Comparison of ENCODE assay signal across 16 mouse cellular contexts in genomic region chr1:167690138-167690710, GRCm38 (mm10). TPM values are rescaled to one million over a fixed set of nuclear protein-coding genes. Genes with fewer than 3 reads are reported as not detected.
A peak's percentile ranks its signal among the peaks of the same experiment; 100 is the strongest.
DNase-seq lines count a peak whose midpoint lies in the region; ATAC-seq and TF ChIP-seq lines count a peak whose summit lies in the region.
"Had no signal": no experiment of that assay in that cellular context is flagged by ENCODE, and none has a peak within 500 bp of the region (broad histone marks: within the 10 kb centered on the region; RNA-seq: fewer than 3 reads in every experiment).

No protein-coding gene starts in this region.

- WGBS in forebrain, embryonic 10.5 days, result under 1% methylated on average over 17 of the region's 17 CpGs
- 1% methylated on average over 17 of the region's 17 CpGs for WGBS in forebrain, embryonic 16.5 days
- WGBS in hindbrain, embryonic 11.5 days, result 1% methylated on average over 17 of the region's 17 CpGs
- WGBS in midbrain, embryonic 12.5 days, result under 1% methylated on average over 17 of the region's 17 CpGs

- no peak for ATAC-seq in forebrain, embryonic 16.5 days
- ATAC-seq in hindbrain, embryonic 11.5 days (ENCODE audit: low FRiP score), result no peak
- ATAC-seq in midbrain, embryonic 12.5 days (ENCODE audit: low FRiP score, low read depth), result no peak

- peak overlapping the region; percentile 79; the same call in 1 of the 2 replicates for H3K27ac ChIP-seq in forebrain, embryonic 10.5 days
- no peak overlapping the region for H3K27ac ChIP-seq in forebrain, embryonic 16.5 days (ENCODE audit: low read length)
- H3K27ac ChIP-seq in hindbrain, embryonic 11.5 days (ENCODE audit: low read depth, low read length), result no peak overlapping the region
- 0 out of 2 replicates have a peak overlapping the region, but pooled peaks have one; percentile 70 for H3K27ac ChIP-seq in midbrain, embryonic 12.5 days (replicated peaks)
- H3K27ac ChIP-seq in left cerebral cortex, adult 2 months, result no peak overlapping the region
- H3K27ac ChIP-seq: heart, embryonic 13.5 days; liver, embryonic 14.5 days had no signal

- no peak for TF ChIP-seq CTCF in left cerebral cortex, adult 2 months (IDR thresholded peaks at IDR 0.05)

- DNase-seq in forebrain, embryonic 10.5 days (ENCODE audit: extremely low spot score, low spot score), result peak; percentile 63
- DNase-seq in embryo, embryonic 11 days, result peak; percentile 53
- peak; percentile 62 for DNase-seq in hindbrain, embryonic 11.5 days (ENCODE audit: low spot score)
- no peak for DNase-seq in layer of hippocampus, adult 11-12 months (ENCODE audit: low spot score)
- DNase-seq in testis, postnatal 10 days (ENCODE audit: low spot score), result no peak
- no peak for DNase-seq in left cerebral cortex, adult 2 months (ENCODE audit: extremely low spot score in 1 of 2, low spot score in 2 of 2)
- DNase-seq: adrenal gland, postnatal 14 days; gastrocnemius, postnatal 25 days; kidney, postnatal 14 days; lung, postnatal 4 days had no signal

- peaks cover 43% of the 10 kb centered on the region for H3K4me1 ChIP-seq in forebrain, embryonic 10.5 days
- H3K4me1 ChIP-seq in forebrain, embryonic 16.5 days (replicated peaks; ENCODE audit: control insufficient read depth, insufficient read depth, low read length), result peaks cover 19% of the 10 kb centered on the region
- peaks cover 8% of the 10 kb centered on the region for H3K4me1 ChIP-seq in hindbrain, embryonic 11.5 days (replicated peaks; ENCODE audit: control insufficient read depth, insufficient read depth, low read length)
- H3K4me1 ChIP-seq in midbrain, embryonic 12.5 days, result peaks cover 26% of the 10 kb centered on the region

- H3K9me3 ChIP-seq in forebrain, embryonic 10.5 days, result no peaks in the 10 kb centered on the region
- no peaks in the 10 kb centered on the region for H3K9me3 ChIP-seq in forebrain, embryonic 16.5 days (ENCODE audit: control insufficient read depth, low read length)
- H3K9me3 ChIP-seq in hindbrain, embryonic 11.5 days (ENCODE audit: control insufficient read depth, low read length), result no peaks in the 10 kb centered on the region
- no peaks in the 10 kb centered on the region for H3K9me3 ChIP-seq in midbrain, embryonic 12.5 days
- H3K9me3 ChIP-seq: heart, embryonic 13.5 days had no signal

- no peak overlapping the region for H3K9ac ChIP-seq in forebrain, embryonic 16.5 days (replicated peaks; ENCODE audit: low read depth, low read length)
- no peak overlapping the region for H3K9ac ChIP-seq in hindbrain, embryonic 11.5 days (ENCODE audit: low read depth, low read length)
- 0 out of 2 replicates have a peak overlapping the region, but pooled peaks have one; percentile 34 for H3K9ac ChIP-seq in midbrain, embryonic 12.5 days (replicated peaks)
- H3K9ac ChIP-seq: heart, embryonic 13.5 days; liver, embryonic 14.5 days had no signal

- H3K36me3 ChIP-seq in forebrain, embryonic 10.5 days (replicated peaks), result no peaks in the 10 kb centered on the region
- no peaks in the 10 kb centered on the region for H3K36me3 ChIP-seq in forebrain, embryonic 16.5 days (ENCODE audit: control insufficient read depth, insufficient read depth)
- no peaks in the 10 kb centered on the region for H3K36me3 ChIP-seq in hindbrain, embryonic 11.5 days (ENCODE audit: control insufficient read depth, insufficient read depth, low read length)
- no peaks in the 10 kb centered on the region for H3K36me3 ChIP-seq in midbrain, embryonic 12.5 days
- H3K36me3 ChIP-seq: heart, embryonic 13.5 days had no signal

- peak overlapping the region; percentile 56 for H3K4me3 ChIP-seq in forebrain, embryonic 10.5 days
- H3K4me3 ChIP-seq in forebrain, embryonic 16.5 days (replicated peaks; ENCODE audit: low read length), result no peak overlapping the region
- H3K4me3 ChIP-seq in hindbrain, embryonic 11.5 days (ENCODE audit: low read depth, low read length), result peak overlapping the region; percentile 50
- peak overlapping the region; percentile 52 for H3K4me3 ChIP-seq in midbrain, embryonic 12.5 days
- H3K4me3 ChIP-seq in left cerebral cortex, adult 2 months, result no peak overlapping the region

- H3K27me3 ChIP-seq in forebrain, embryonic 10.5 days (ENCODE audit: poor library complexity, severe bottlenecking), result peaks cover 98% of the 10 kb centered on the region
- H3K27me3 ChIP-seq in forebrain, embryonic 16.5 days (replicated peaks; ENCODE audit: control insufficient read depth, insufficient read depth, low read length), result peaks cover 74% of the 10 kb centered on the region
- peaks cover 74% of the 10 kb centered on the region for H3K27me3 ChIP-seq in hindbrain, embryonic 11.5 days (ENCODE audit: control insufficient read depth, insufficient read depth, low read length)
- peaks cover 91% of the 10 kb centered on the region for H3K27me3 ChIP-seq in midbrain, embryonic 12.5 days

- H3K4me2 ChIP-seq in forebrain, embryonic 16.5 days (ENCODE audit: low read length), result no peak overlapping the region
- 0 out of 2 replicates have a peak overlapping the region, but pooled peaks have one; percentile 9 for H3K4me2 ChIP-seq in hindbrain, embryonic 11.5 days (replicated peaks; ENCODE audit: low read depth, low read length)
- no peak overlapping the region for H3K4me2 ChIP-seq in midbrain, embryonic 12.5 days (replicated peaks)

- intact Hi-C loops in left cerebral cortex, adult 2 months (cut with DNase I), result no loop called here

RNA-seq across cellular contexts. Expression of gene Lmx1a, which starts 1.2 kb away (rescaled TPM):
- 5.4 and 6.3 TPM in 2 replicates for polyA plus RNA-seq in forebrain, embryonic 10.5 days (2016; fragmentation: Nextera tagmentation; extraction: Ambion mirVana)
- polyA plus RNA-seq in forebrain, embryonic 16.5 days (2015; fragmentation: Nextera tagmentation; extraction: Ambion mirVana), result 1.5 TPM in 2 replicates
- polyA plus RNA-seq in hindbrain, embryonic 11.5 days (2014; fragmentation: Nextera tagmentation; extraction: Ambion mirVana), result 5.6 and 11.4 TPM in 2 replicates
- 15.6 and 19.5 TPM in 2 replicates for polyA plus RNA-seq in midbrain, embryonic 12.5 days (2016; fragmentation: Nextera tagmentation; extraction: Ambion mirVana)
- total RNA-seq in left cerebral cortex, adult 2 months (2021), result not detected
- total RNA-seq: adrenal gland, postnatal 14 days; common myeloid progenitor, adult 5-6 weeks had no signal
- polyA plus RNA-seq: spleen, adult 2 months had no signal

Comparison
In these comparisons a context has a peak if more than half of its experiments do, and no peak if none do; other contexts are left out.
1. H3K27ac ChIP-seq: peak in forebrain, embryonic 10.5 days (single experiment) and midbrain, embryonic 12.5 days (single experiment); none in forebrain, embryonic 16.5 days (single experiment), hindbrain, embryonic 11.5 days (single experiment) and left cerebral cortex, adult 2 months (single experiment).
2. H3K4me3 ChIP-seq: peak in forebrain, embryonic 10.5 days (single experiment), hindbrain, embryonic 11.5 days (single experiment) and midbrain, embryonic 12.5 days (single experiment); none in forebrain, embryonic 16.5 days (single experiment) and left cerebral cortex, adult 2 months (single experiment).
3. DNase-seq: peak in forebrain, embryonic 10.5 days (single experiment), embryo, embryonic 11 days (single experiment) and hindbrain, embryonic 11.5 days (single experiment); none in layer of hippocampus, adult 11-12 months (single experiment), testis, postnatal 10 days (single experiment) and left cerebral cortex, adult 2 months (0 of 2).